In the genomic region with DNA sequence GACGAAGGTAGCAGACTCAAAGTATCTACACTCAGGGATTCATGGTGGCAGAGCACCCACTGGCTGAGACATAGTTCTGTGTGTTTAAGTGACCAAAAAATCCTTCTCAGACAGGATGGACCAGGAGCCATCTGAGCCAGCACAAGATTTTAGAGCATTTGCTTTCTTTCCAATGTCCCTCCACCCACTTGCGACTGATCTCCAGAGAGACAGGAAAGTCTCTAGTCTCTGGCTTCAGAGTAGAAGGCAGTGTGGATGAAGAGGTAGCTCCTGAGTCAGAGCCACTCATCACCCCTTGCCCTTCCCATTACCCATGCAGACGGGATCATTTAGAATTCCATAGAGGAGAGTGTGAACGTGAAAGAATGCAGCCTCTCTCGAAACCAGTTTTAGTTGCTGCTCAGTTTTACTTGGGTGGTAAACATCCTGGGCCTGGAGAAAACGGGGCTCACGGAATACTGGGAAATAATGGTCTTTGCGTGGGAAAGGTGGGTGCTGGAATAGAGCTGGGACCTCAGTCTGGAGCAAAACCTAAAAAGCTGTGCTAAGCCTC, we compare ENCODE assay signal across 8 mouse cellular contexts.
A peak's percentile ranks its signal among the peaks of the same experiment; 100 is the strongest.
DNase-seq lines count a peak whose midpoint lies in the region; ATAC-seq and TF ChIP-seq lines count a peak whose summit lies in the region.

No protein-coding gene starts in this region.

- peak overlapping the region; percentile 73 for H3K4me3 ChIP-seq in spleen, adult 2 months (ENCODE audit: extremely low read depth, insufficient read depth, insufficient read length)
- peak overlapping the region; percentile 57 for H3K4me3 ChIP-seq in intestine, embryonic 16.5 days (ENCODE audit: low read length)
- H3K4me3 ChIP-seq in neural tube, embryonic 15.5 days (replicated peaks) = peak overlapping the region; percentile 42

- H3K9ac ChIP-seq in intestine, embryonic 16.5 days (ENCODE audit: low read depth, low read length) = peak overlapping the region; percentile 64
- peak overlapping the region; percentile 29 for H3K9ac ChIP-seq in neural tube, embryonic 15.5 days (replicated peaks)

- TF ChIP-seq POLR2A in spleen, adult 2 months (IDR thresholded peaks at IDR 0.05; ENCODE audit: low read depth, low read length) = no peak

- peak; percentile 31 for DNase-seq in adrenal gland, postnatal 10 days
- no peak for DNase-seq in adrenal gland, postnatal 25 days
- DNase-seq in spleen, adult 2 months (ENCODE audit: low read depth in 1 of 2, low spot score in 2 of 2) = no peak
- no peak for DNase-seq in spleen, postnatal 10 days (ENCODE audit: low spot score in 2 of 2)
- DNase-seq in layer of hippocampus, adult 8-10 months (ENCODE audit: low spot score in 2 of 2) = no peak

- peak overlapping the region; percentile 72 for H3K4me2 ChIP-seq in intestine, embryonic 16.5 days (ENCODE audit: low read depth, low read length)
- H3K4me2 ChIP-seq in neural tube, embryonic 15.5 days = peak overlapping the region; percentile 60

- no peaks in the 10 kb centered on the region for H3K9me3 ChIP-seq in intestine, embryonic 16.5 days (ENCODE audit: control insufficient read depth, low read length)
- H3K9me3 ChIP-seq in neural tube, embryonic 15.5 days (replicated peaks) = no peaks in the 10 kb centered on the region

- H3K4me1 ChIP-seq in spleen, adult 2 months (ENCODE audit: control insufficient read depth, insufficient read depth, insufficient read length) = peaks cover 3% of the 10 kb centered on the region; the same call in 1 of the 2 replicates
- H3K4me1 ChIP-seq in intestine, embryonic 16.5 days (ENCODE audit: control insufficient read depth, insufficient read depth, low read length) = peaks cover 45% of the 10 kb centered on the region
- H3K4me1 ChIP-seq in neural tube, embryonic 15.5 days = peaks cover 81% of the 10 kb centered on the region

- WGBS in spleen, adult 2 months = 13% methylated on average over 8 of the region's 8 CpGs
- 23% methylated on average over 8 of the region's 8 CpGs for WGBS in intestine, embryonic 16.5 days
- 16% methylated on average over 8 of the region's 8 CpGs for WGBS in neural tube, embryonic 15.5 days

- H3K36me3 ChIP-seq in spleen, adult 2 months (ENCODE audit: control insufficient read depth, insufficient read depth, low read length) = no peaks in the 10 kb centered on the region
- H3K36me3 ChIP-seq in intestine, embryonic 16.5 days (ENCODE audit: control insufficient read depth, insufficient read depth, low read length) = no peaks in the 10 kb centered on the region
- H3K36me3 ChIP-seq in neural tube, embryonic 15.5 days = no peaks in the 10 kb centered on the region

- peak overlapping the region; percentile 69 for H3K27ac ChIP-seq in spleen, adult 2 months (ENCODE audit: insufficient read depth, low read length)
- H3K27ac ChIP-seq in intestine, embryonic 16.5 days (ENCODE audit: low read length) = peak overlapping the region; percentile 95
- H3K27ac ChIP-seq in neural tube, embryonic 15.5 days (replicated peaks) = peak overlapping the region; percentile 79

- ATAC-seq in intestine, embryonic 16.5 days = no peak
- no peak for ATAC-seq in neural tube, embryonic 15.5 days (ENCODE audit: low FRiP score)
- ATAC-seq in granulocyte monocyte progenitor cell, adult 5-6 weeks (replicated peaks; ENCODE audit: poor library complexity, severe bottlenecking) = no peak

- no peak for TF ChIP-seq CTCF in spleen, adult 2 months (IDR thresholded peaks at IDR 0.05; ENCODE audit: extremely low read depth, insufficient read depth, insufficient read length, insufficient replicate concordance)

- H3K27me3 ChIP-seq in spleen, adult 2 months (ENCODE audit: control insufficient read depth, insufficient read depth, low read length) = no peaks in the 10 kb centered on the region
- H3K27me3 ChIP-seq in intestine, embryonic 16.5 days (replicated peaks; ENCODE audit: control insufficient read depth, insufficient read depth, low read length) = no peaks in the 10 kb centered on the region
- H3K27me3 ChIP-seq in neural tube, embryonic 15.5 days (replicated peaks) = no peaks in the 10 kb centered on the region
